9 mouse cellular contexts compared by ENCODE assay signal in the genomic region with DNA sequence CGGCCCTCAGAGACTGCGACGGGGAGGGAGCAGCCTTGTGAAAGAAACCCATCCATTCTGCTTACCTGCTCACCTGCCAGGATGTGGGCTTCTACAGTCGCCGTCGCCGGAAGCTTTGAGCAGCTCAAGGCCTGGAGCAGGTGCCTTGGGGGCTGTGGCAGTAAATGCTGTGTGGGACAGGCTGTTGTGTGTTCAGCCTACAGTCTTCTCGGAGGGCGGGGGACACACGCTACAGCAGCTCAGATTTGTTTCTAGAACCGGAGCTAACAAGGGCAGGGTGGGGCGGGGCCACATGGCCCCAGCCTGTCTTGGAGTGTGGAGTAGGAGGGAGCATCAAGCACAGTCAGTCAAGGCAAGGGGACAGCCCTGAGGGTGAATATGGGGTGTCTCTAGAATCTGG. TPM values are rescaled to one million over a fixed set of nuclear protein-coding genes. Genes with fewer than 3 reads are reported as not detected.
DNase-seq lines count a peak whose midpoint lies in the region; ATAC-seq and TF ChIP-seq lines count a peak whose summit lies in the region.
"Had no signal": no experiment of that assay in that cellular context is flagged by ENCODE, and none has a peak within 500 bp of the region (broad histone marks: within the 10 kb centered on the region; RNA-seq: fewer than 3 reads in every experiment).

Gene Il34 (minus strand): TSS at position 256 of the 400 bp plus-strand sequence.

- no peaks in the 10 kb centered on the region for H3K9me3 ChIP-seq in E14TG2a.4 (ENCODE audit: low read length)
- no peaks in the 10 kb centered on the region for H3K9me3 ChIP-seq in lung, postnatal 0 days (ENCODE audit: low read length)
- no peaks in the 10 kb centered on the region for H3K9me3 ChIP-seq in liver, postnatal 0 days (ENCODE audit: low read length)
- no peaks in the 10 kb centered on the region for H3K9me3 ChIP-seq in hindbrain, postnatal 0 days (ENCODE audit: low read length)
- H3K9me3 ChIP-seq: midbrain, embryonic 15.5 days had no signal

- peaks cover 39% of the 10 kb centered on the region for H3K4me1 ChIP-seq in E14TG2a.4 (replicated peaks; ENCODE audit: low read depth, low read length)
- peaks cover 29% of the 10 kb centered on the region for H3K4me1 ChIP-seq in brown adipose tissue, adult 24 weeks (ENCODE audit: control insufficient read depth, insufficient read depth, insufficient read length, low read length)
- H3K4me1 ChIP-seq in lung, postnatal 0 days (ENCODE audit: insufficient read depth, low read depth, low read length) = 0 out of 2 replicates have a peak, but pooled peaks cover 10% of the 10 kb centered on the region
- H3K4me1 ChIP-seq in liver, postnatal 0 days (ENCODE audit: insufficient read depth) = no peaks in the 10 kb centered on the region
- H3K4me1 ChIP-seq in hindbrain, postnatal 0 days (ENCODE audit: insufficient read depth, low read length) = no peaks in the 10 kb centered on the region; the same call in 1 of the 2 replicates
- H3K4me1 ChIP-seq: midbrain, embryonic 15.5 days had no signal

- peaks cover 27% of the 10 kb centered on the region for H3K36me3 ChIP-seq in E14TG2a.4 (ENCODE audit: insufficient read depth, low read length)
- peaks cover 6% of the 10 kb centered on the region; the same call in 1 of the 2 replicates for H3K36me3 ChIP-seq in lung, postnatal 0 days (ENCODE audit: insufficient read depth, low read length)
- peaks cover 20% of the 10 kb centered on the region for H3K36me3 ChIP-seq in liver, postnatal 0 days (replicated peaks; ENCODE audit: insufficient read depth, low read length)
- H3K36me3 ChIP-seq in hindbrain, postnatal 0 days (ENCODE audit: insufficient read depth, low read length) = peaks cover 16% of the 10 kb centered on the region; the same call in 1 of the 2 replicates

- peak within 1 kb of the TSS; percentile 38 for H3K4me2 ChIP-seq in lung, postnatal 0 days (replicated peaks; ENCODE audit: low read depth, low read length)
- no peak within 1 kb of the TSS for H3K4me2 ChIP-seq in liver, postnatal 0 days (ENCODE audit: low read depth, low read length)
- no peak within 1 kb of the TSS for H3K4me2 ChIP-seq in hindbrain, postnatal 0 days (ENCODE audit: low read depth, low read length)
- H3K4me2 ChIP-seq: midbrain, embryonic 15.5 days had no signal

- H3K27ac ChIP-seq in brown adipose tissue, adult 24 weeks (replicated peaks; ENCODE audit: low read depth, low read length) = no peak within 1 kb of the TSS
- H3K27ac ChIP-seq in lung, postnatal 0 days (ENCODE audit: low read length) = peak within 1 kb of the TSS; percentile 68
- H3K27ac ChIP-seq in liver, postnatal 0 days (ENCODE audit: low read depth) = no peak within 1 kb of the TSS
- H3K27ac ChIP-seq in hindbrain, postnatal 0 days = no peak within 1 kb of the TSS
- H3K27ac ChIP-seq: midbrain, embryonic 15.5 days had no signal

- no peak for TF ChIP-seq CTCF in E14TG2a.4 (conservative IDR thresholded peaks at IDR 0.05; ENCODE audit: low read length)
- no peak for TF ChIP-seq CTCF in lung, postnatal 0 days (IDR thresholded peaks at IDR 0.05)
- no peak for TF ChIP-seq CTCF in liver, postnatal 0 days (IDR thresholded peaks at IDR 0.05; ENCODE audit: low read depth)
- TF ChIP-seq CTCF in hindbrain, postnatal 0 days (IDR thresholded peaks at IDR 0.05; ENCODE audit: low read depth) = no peak

- DNase-seq in kidney, adult 18-20 months = peak; percentile 34
- no peak for DNase-seq in kidney, postnatal 10 days
- DNase-seq in lung, postnatal 0 days (ENCODE audit: low spot score) = no peak
- DNase-seq in right cerebral cortex, postnatal 4 days = no peak
- no peak for DNase-seq in liver, postnatal 0 days
- DNase-seq in hindbrain, postnatal 0 days (ENCODE audit: low spot score) = no peak

- peak; percentile 27 for ATAC-seq in lung, postnatal 0 days
- ATAC-seq in liver, postnatal 0 days = no peak
- no peak for ATAC-seq in hindbrain, postnatal 0 days
- ATAC-seq: midbrain, embryonic 15.5 days had no signal

- peaks cover 7% of the 10 kb centered on the region for H3K27me3 ChIP-seq in E14TG2a.4 (ENCODE audit: insufficient read depth, low read length)
- no peaks in the 10 kb centered on the region for H3K27me3 ChIP-seq in lung, postnatal 0 days (replicated peaks; ENCODE audit: insufficient read depth, low read length)
- H3K27me3 ChIP-seq in liver, postnatal 0 days (ENCODE audit: insufficient read depth, low read length) = no peaks in the 10 kb centered on the region
- H3K27me3 ChIP-seq in hindbrain, postnatal 0 days (ENCODE audit: insufficient read depth, low read length) = no peaks in the 10 kb centered on the region
- H3K27me3 ChIP-seq: midbrain, embryonic 15.5 days had no signal

- WGBS in lung, postnatal 0 days = 29% methylated on average over 12 of the region's 12 CpGs
- WGBS in liver, postnatal 0 days (ENCODE audit: insufficient replicate concordance) = 34% methylated on average over 12 of the region's 12 CpGs
- WGBS in hindbrain, postnatal 0 days = 41% methylated on average over 12 of the region's 12 CpGs

- peak within 1 kb of the TSS; percentile 37; the same call in 1 of the 2 replicates for H3K4me3 ChIP-seq in E14TG2a.4 (replicated peaks; ENCODE audit: low read length)
- peak within 1 kb of the TSS; percentile 26; the same call in 1 of the 2 replicates for H3K4me3 ChIP-seq in brown adipose tissue, adult 24 weeks (ENCODE audit: insufficient read depth, low read depth, low read length)
- peak within 1 kb of the TSS; percentile 16 for H3K4me3 ChIP-seq in lung, postnatal 0 days (ENCODE audit: low read depth, low read length)
- H3K4me3 ChIP-seq in liver, postnatal 0 days (ENCODE audit: low read depth, low read length) = no peak within 1 kb of the TSS
- H3K4me3 ChIP-seq in hindbrain, postnatal 0 days (ENCODE audit: low read length) = no peak within 1 kb of the TSS
- H3K4me3 ChIP-seq: midbrain, embryonic 15.5 days had no signal

- TF ChIP-seq EP300 in lung, postnatal 0 days (IDR thresholded peaks at IDR 0.05) = no peak
- TF ChIP-seq EP300 in liver, postnatal 0 days (IDR thresholded peaks at IDR 0.05; ENCODE audit: low read depth) = no peak

- H3K9ac ChIP-seq in lung, postnatal 0 days (replicated peaks; ENCODE audit: low read depth) = no peak within 1 kb of the TSS
- H3K9ac ChIP-seq in liver, postnatal 0 days (replicated peaks) = no peak within 1 kb of the TSS
- no peak within 1 kb of the TSS for H3K9ac ChIP-seq in hindbrain, postnatal 0 days (replicated peaks; ENCODE audit: low read length)
- H3K9ac ChIP-seq: midbrain, embryonic 15.5 days had no signal

RNA-seq across cellular contexts. Expression of gene Il34, which starts in this region (rescaled TPM):
- 3.6 and 6.1 TPM in 2 replicates for polyA plus RNA-seq in brown adipose tissue, adult 24 weeks (2012; ENCODE audit: insufficient read depth, insufficient read length, missing spikeins)
- 23.3 and 29.6 TPM in 2 replicates for polyA plus RNA-seq in lung, postnatal 0 days (2015; fragmentation: Nextera tagmentation; extraction: Ambion mirVana)
- 0.47 and 0.91 TPM in 2 replicates for polyA plus RNA-seq in liver, postnatal 0 days (2015; fragmentation: Nextera tagmentation; extraction: Ambion mirVana)
- total RNA-seq in hindbrain, postnatal 0 days (2014; rRNA removed) = 1.9 and 8.8 TPM in 2 replicates
- polyA plus RNA-seq in hindbrain, postnatal 0 days (2015; fragmentation: Nextera tagmentation; extraction: Ambion mirVana) = 8.5 and 11.4 TPM in 2 replicates

Comparison
In these comparisons a context has a peak if more than half of its experiments do, and no peak if none do; other contexts are left out.
1. H3K4me3 ChIP-seq: peak in E14TG2a.4 (single experiment), brown adipose tissue, adult 24 weeks (single experiment) and lung, postnatal 0 days (single experiment); none in liver, postnatal 0 days (single experiment) and hindbrain, postnatal 0 days (single experiment).